Mouse (Mus musculus) midbrain, embryonic 15.5 days (tissue): ENCODE data around the gene Bik. TPM values are rescaled to one million over a fixed set of nuclear protein-coding genes. Genes with fewer than 3 reads are reported as not detected.

Experiments
- ATAC-seq: fragments of 200-750 bp; cut with Nextera tagmentation; replicated peaks from 2 replicates; pipeline ENCODE4 v1.8.0; 2017; ENCODE audit warnings: moderate TSS enrichment
- H3K27ac ChIP-seq: fragments of 300-500 bp; sonication (generic); 2 replicates; pipeline ENCODE4 v1.5.1; 2015; ENCODE audit warnings: mild to moderate bottlenecking, inconsistent platforms
- H3K27me3 ChIP-seq: fragments of 300-500 bp; sonication (generic); replicated peaks from 2 replicates; pipeline ENCODE4 v1.6.1; 2015; ENCODE audit warnings: inconsistent platforms
- H3K36me3 ChIP-seq: fragments of 300-500 bp; sonication (generic); replicated peaks from 2 replicates; pipeline ENCODE4 v1.6.1; 2015; ENCODE audit warnings: inconsistent platforms
- H3K4me1 ChIP-seq: fragments of 300-500 bp; sonication (generic); 2 replicates; pipeline ENCODE4 v1.6.1; 2015; ENCODE audit warnings: inconsistent platforms
- H3K4me2 ChIP-seq: fragments of 300-500 bp; sonication (generic); 2 replicates; pipeline ENCODE4 v1.6.1; 2015; ENCODE audit warnings: inconsistent platforms, mild to moderate bottlenecking, moderate library complexity
- H3K4me3 ChIP-seq: fragments of 300-500 bp; sonication (generic); 2 replicates; pipeline ENCODE4 v1.5.1; 2015; ENCODE audit warnings: mild to moderate bottlenecking, inconsistent platforms
- H3K9ac ChIP-seq: fragments of 300-500 bp; sonication (generic); 2 replicates; pipeline ENCODE4 v1.6.1; 2015; ENCODE audit warnings: mild to moderate bottlenecking, inconsistent platforms
- H3K9me3 ChIP-seq: fragments of 300-500 bp; sonication (generic); 2 replicates; pipeline ENCODE4 v1.6.1; 2016; ENCODE audit warnings: inconsistent platforms
- WGBS: fragments of 180-500 bp; shearing (Covaris S2); methylation state at CpG from one replicate; pipeline ENCODE4 v1.1.7; 2015; ENCODE audit warnings: mixed read lengths; 5-methylcytosine and 5-hydroxymethylcytosine counted together
- polyA plus RNA-seq: library from polyadenylated mRNA; unstranded; fragments of >200 nt; fragmentation: Nextera tagmentation; extraction: Ambion mirVana; gene quantifications from 2 replicates; pipeline ENCODE4 v1.2.1, GENCODE M21; 2015

Bik gene
- 0.30 and 0.56 TPM in 2 replicates for polyA plus RNA-seq

DNA sequence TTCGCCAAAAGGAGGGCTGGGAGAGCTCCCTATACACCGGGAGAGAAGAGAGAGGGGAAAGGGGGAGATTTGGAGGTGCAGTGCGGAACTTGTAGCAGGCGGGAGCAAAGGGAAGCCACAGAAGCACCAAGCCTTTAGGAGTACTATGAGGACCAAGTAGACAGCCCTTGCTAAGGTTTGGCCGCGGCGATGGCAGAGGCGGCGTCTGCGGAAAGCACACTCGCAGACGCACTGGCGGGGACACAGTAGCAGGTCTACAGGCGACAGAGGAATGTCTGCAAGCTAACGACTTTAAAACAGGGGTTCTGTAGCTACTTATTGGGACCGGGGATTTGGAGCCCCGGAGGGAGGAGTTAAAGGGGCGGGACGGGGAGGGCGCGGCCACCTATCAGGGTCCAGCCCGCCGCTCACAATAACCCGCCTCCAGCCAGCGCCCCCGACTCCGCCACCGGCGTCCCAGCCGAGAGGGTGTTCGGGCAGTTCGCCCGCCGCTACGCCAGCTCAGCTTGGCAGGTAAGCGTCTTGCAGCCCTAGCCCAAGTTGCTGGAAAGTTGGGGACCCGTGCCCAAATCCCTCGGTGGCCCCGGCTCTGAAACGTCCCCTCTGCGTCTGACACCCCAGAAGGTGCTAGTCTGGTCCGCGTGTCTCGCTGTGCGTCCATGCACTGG lies at the start of gene Bik:
Gene Bik (plus strand): TSS at position 439 of the 668 bp plus-strand sequence.
- Histone ChIP-seq H3K36me3 (no peaks in the 10 kb centered on the region), H3K9ac (peak within 1 kb of the TSS; percentile 26), H3K27me3 (peaks cover 36% of the 10 kb centered on the region), H3K4me2 (peak within 1 kb of the TSS; percentile 94), H3K4me1 (peaks cover 22% of the 10 kb centered on the region), H3K4me3 (peak within 1 kb of the TSS; percentile 45), H3K9me3 (no peaks in the 10 kb centered on the region), H3K27ac (no peak within 1 kb of the TSS)
- ATAC-seq: peak; percentile 45; the same call in 1 of the 2 replicates
- under 1% methylated on average over 40 of the region's 45 CpGs for WGBS

DNA sequence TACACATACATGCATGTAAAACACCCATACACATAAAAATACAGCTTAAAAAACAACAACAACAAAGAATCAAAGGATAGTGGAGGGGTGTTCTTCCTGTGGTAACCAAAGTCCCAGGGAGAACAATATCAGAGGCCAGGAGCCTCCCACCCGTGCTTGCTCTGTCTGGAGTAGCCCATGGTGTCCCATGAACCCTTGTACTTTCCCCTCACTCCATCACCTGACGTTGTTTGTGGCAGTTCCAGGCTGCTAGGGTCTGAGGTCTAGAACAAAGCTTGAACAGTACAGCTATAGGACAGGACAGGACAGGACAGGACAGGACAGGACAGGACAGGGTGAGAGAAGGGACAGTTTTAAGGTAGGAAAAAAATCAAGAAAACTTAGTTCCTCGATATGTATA lies 48.6 kb upstream of the Bik start:
- no peaks in the 10 kb centered on the region for H3K27me3 ChIP-seq
- H3K9ac ChIP-seq: no peak overlapping the region
- H3K27ac ChIP-seq: no peak overlapping the region
- H3K4me3 ChIP-seq: no peak overlapping the region
- H3K36me3 ChIP-seq: no peaks in the 10 kb centered on the region
- no peaks in the 10 kb centered on the region for H3K9me3 ChIP-seq
- no peaks in the 10 kb centered on the region for H3K4me1 ChIP-seq
- 78% methylated on average over 3 of the region's 3 CpGs for WGBS
- H3K4me2 ChIP-seq: no peak overlapping the region
- no peak for ATAC-seq

DNA sequence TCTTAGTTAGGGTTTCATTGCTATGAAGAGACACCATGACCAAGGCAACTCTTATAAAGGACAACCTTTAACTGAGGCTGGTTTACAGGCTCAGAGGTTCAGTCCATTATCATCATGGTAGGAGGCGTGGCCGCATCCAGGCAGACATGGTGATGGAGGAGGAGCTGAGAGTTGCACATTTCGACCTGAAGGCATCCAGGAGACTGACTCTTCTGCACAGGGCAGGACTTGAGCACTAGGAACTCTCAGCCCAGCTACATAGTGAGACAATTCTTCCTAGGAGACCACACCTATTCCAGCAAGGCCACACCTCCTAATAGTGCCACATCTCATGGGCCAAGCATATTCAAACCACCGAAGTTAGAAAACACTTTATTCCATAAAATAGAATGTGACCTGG lies 46.8 kb upstream of the Bik start:
- 91% methylated on average over 4 of the region's 4 CpGs for WGBS

DNA sequence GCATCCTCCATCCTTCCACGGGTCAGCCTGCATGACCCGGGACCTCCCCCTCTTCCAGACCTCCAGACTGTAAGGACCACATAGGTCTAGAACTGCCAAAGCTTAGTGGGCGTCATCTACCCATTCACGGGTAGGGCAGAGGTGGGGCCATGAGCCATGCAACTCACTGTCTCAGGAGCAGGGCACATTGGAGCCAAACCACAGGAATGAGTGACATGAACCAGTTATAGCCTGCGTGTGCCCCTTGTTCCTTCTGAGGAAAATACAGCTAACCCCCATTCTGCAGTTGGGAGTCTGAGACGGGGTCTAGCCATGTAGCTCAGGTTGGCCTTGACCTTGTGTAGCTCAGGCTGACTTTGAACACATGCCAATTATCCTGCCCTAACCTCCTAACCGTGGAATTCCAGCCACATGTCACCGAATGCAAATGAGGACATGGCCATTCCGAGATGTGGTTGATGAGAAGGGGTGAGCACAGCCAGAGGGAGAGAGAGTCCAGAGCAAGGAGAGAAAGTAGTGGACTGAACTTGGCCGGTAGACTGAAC lies 45.4 kb upstream of the Bik start:
- no peaks in the 10 kb centered on the region for H3K4me1 ChIP-seq
- H3K36me3 ChIP-seq: peaks cover 10% of the 10 kb centered on the region; the same call in 1 of the 2 replicates
- no peak for ATAC-seq
- no peaks in the 10 kb centered on the region for H3K9me3 ChIP-seq
- no peak overlapping the region for H3K27ac ChIP-seq
- H3K4me2 ChIP-seq: no peak overlapping the region
- H3K27me3 ChIP-seq: no peaks in the 10 kb centered on the region
- H3K4me3 ChIP-seq: no peak overlapping the region
- H3K9ac ChIP-seq: no peak overlapping the region
- 74% methylated on average over 10 of the region's 10 CpGs for WGBS

More for the DNA sequence above, 46.8 kb upstream of the Bik start:
- Histone ChIP-seq H3K9ac (no peak overlapping the region), H3K4me1 (no peaks in the 10 kb centered on the region), H3K4me2 (no peak overlapping the region), H3K27ac (no peak overlapping the region), H3K27me3 (no peaks in the 10 kb centered on the region), H3K9me3 (no peaks in the 10 kb centered on the region), H3K36me3 (peaks cover 9% of the 10 kb centered on the region; the same call in 1 of the 2 replicates), H3K4me3 (no peak overlapping the region)
- no peak for ATAC-seq

DNA sequence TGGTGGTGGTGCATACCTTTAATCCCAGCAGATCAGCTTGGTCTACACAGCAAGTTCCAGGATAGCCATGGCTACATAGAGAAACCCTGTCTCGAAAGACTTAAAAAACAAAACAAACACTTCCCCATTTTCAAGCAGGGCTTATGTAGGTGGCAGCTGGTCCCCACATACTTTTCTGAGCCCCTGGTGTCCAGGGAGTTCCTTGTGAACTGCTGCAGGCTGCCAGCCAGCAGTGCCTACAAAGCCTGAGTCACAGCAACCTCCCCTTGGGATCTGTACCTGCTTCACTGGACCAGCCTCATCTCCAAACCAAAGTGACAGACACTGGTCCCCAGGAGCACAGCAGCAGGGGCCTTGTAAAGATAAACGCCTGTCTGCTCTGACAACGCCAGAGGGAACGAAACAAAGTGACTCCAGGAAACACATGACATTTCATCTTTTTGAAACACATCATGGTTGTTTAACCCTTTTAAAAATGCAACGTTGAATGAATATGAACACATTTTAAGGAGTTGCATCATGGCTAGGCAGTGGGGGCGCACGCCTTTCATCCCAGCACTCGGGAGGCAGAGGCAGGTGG lies 43.9 kb upstream of the Bik start:
- no peak overlapping the region for H3K4me3 ChIP-seq

DNA sequence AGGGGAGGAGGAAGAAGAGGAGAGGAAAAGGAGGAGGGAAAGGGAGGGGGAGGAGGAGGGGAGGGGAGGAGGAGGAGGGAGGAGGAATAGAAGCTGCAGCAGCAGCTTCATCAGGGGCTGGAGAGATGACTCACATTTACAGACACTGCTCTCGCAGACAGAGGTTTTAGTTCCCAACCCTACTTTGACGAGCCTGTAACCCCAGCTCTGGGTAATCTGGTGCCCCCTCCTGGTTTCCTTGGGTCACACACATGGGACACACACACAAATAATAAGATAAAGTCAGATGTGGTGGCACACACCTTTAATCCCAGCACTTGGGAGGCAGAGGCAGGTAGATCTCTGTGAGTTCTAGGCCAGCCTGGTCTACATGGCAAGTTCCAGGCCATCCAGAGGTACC lies 43.2 kb upstream of the Bik start:
- Histone ChIP-seq H3K4me1 (no peaks in the 10 kb centered on the region), H3K27ac (no peak overlapping the region), H3K9me3 (no peaks in the 10 kb centered on the region), H3K4me2 (no peak overlapping the region), H3K27me3 (no peaks in the 10 kb centered on the region), H3K4me3 (no peak overlapping the region), H3K36me3 (peaks cover 13% of the 10 kb centered on the region; the same call in 1 of the 2 replicates), H3K9ac (no peak overlapping the region)
- ATAC-seq: no peak
- 45% methylated on average over 2 of the region's 2 CpGs for WGBS

More for the DNA sequence above, 43.9 kb upstream of the Bik start:
- Histone ChIP-seq H3K9me3 (no peaks in the 10 kb centered on the region), H3K27me3 (no peaks in the 10 kb centered on the region), H3K4me2 (no peak overlapping the region), H3K27ac (no peak overlapping the region), H3K9ac (no peak overlapping the region), H3K4me1 (no peaks in the 10 kb centered on the region), H3K36me3 (peaks cover 13% of the 10 kb centered on the region; the same call in 1 of the 2 replicates)
- 66% methylated on average over 8 of the region's 8 CpGs for WGBS
- ATAC-seq: no peak

DNA sequence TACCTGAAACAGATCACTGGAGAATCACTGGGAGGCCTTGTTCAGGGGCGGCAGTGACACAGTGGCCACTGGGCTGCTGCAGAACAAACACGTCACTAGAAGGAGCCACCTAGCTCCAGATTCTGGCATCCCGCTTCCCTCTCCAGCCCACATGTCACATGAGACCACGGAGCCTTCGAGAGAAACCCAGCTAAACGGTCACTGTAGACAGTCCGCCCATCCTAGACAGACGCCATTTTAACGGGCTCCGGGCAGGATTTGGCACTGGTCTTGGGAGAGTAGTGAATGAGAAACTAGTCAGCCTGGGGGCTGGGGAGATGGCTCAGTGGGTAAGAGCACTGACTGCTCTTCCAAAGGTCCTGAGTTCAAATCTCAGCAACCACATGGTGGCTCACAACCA lies 42.4 kb upstream of the Bik start:
- Histone ChIP-seq H3K4me3 (no peak overlapping the region), H3K4me2 (no peak overlapping the region), H3K9ac (no peak overlapping the region), H3K4me1 (no peaks in the 10 kb centered on the region), H3K27me3 (no peaks in the 10 kb centered on the region), H3K36me3 (peaks cover 19% of the 10 kb centered on the region; the same call in 1 of the 2 replicates), H3K9me3 (no peaks in the 10 kb centered on the region), H3K27ac (no peak overlapping the region)
- 91% methylated on average over 10 of the region's 10 CpGs for WGBS
- ATAC-seq: no peak

DNA sequence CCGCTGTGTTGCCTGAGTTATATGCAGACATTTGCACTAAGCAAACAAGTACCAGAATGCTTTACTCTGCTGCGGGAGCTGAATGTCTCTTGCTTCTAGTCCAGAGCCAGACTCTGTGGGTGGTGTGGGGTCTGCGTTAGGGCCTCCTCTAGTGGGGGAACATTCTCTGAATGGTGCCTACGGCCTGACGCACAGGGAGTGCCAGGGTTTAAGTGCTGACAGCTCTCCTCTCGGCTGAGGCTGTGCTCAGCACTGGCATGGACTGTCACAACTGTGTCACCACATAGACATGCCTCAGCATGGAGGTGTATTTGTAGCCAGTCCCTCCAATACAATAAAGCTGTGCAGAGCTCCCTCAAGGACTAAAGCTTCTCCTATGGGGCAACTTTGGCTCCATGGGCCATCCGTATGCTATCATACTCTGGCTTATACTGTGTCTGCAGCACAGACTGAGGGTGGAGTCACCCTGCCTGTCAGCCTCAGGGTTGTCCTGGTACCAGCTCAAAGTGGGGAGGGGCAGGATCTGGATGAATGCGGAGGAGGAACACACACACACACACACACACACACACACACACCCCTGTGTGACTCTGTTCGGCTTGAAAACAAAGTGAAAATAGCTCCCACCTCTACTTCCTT lies 39.1 kb upstream of the Bik start:
- Histone ChIP-seq H3K4me2 (no peak overlapping the region), H3K4me3 (no peak overlapping the region), H3K27ac (no peak overlapping the region), H3K9ac (no peak overlapping the region), H3K27me3 (no peaks in the 10 kb centered on the region), H3K36me3 (peaks cover 41% of the 10 kb centered on the region), H3K4me1 (no peaks in the 10 kb centered on the region), H3K9me3 (no peaks in the 10 kb centered on the region)
- WGBS: 71% methylated on average over 9 of the region's 9 CpGs
- no peak for ATAC-seq

DNA sequence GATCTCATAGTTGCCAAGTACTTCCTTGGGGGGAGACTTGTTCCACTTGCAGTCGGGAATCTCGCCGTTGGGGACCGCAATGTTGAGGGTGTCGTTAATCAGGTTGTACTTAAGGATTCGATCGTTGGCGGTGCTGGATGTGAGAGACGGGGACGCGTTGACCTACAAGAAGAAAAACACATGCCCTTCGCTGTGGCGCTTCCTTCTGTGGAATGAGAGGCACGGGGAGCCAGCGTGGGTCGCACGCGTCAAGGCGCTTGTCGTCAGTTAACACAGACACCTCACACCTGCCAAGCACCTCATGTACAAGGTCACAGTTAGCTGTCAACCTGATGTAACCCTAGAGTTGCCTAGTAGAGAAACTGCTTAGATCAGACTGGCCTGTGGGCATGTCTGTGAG lies 37.2 kb upstream of the Bik start:
- Histone ChIP-seq H3K27me3 (no peaks in the 10 kb centered on the region), H3K4me2 (no peak overlapping the region), H3K4me3 (no peak overlapping the region), H3K36me3 (peaks cover 46% of the 10 kb centered on the region), H3K27ac (no peak overlapping the region), H3K9me3 (no peaks in the 10 kb centered on the region), H3K4me1 (no peaks in the 10 kb centered on the region), H3K9ac (no peak overlapping the region)
- WGBS: 96% methylated on average over 20 of the region's 20 CpGs
- no peak for ATAC-seq

DNA sequence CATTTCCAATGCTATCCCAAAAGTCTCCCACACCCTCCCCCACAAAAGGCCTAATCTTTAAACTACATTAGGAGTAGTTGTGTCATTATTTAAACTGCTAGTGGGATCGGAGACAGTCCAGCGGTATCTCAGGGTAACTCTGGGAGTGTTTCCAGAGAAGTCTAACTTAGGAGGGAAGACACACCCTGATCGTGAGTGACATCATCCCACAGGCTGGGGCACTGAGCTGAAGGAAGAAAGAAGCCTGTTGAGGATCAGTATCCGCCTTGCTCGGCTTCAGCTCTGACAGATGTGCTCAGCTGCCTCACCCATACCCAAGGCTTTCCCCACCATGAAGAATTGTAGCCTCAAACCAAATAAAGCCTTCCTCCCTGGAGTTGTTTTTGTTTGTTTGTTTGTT lies 34.8 kb upstream of the Bik start:
- WGBS: 87% methylated on average over 5 of the region's 5 CpGs
- Histone ChIP-seq H3K4me3 (no peak overlapping the region), H3K4me2 (no peak overlapping the region), H3K9ac (no peak overlapping the region), H3K9me3 (no peaks in the 10 kb centered on the region), H3K4me1 (no peaks in the 10 kb centered on the region), H3K27me3 (no peaks in the 10 kb centered on the region), H3K27ac (no peak overlapping the region), H3K36me3 (peaks cover 64% of the 10 kb centered on the region)
- no peak for ATAC-seq

DNA sequence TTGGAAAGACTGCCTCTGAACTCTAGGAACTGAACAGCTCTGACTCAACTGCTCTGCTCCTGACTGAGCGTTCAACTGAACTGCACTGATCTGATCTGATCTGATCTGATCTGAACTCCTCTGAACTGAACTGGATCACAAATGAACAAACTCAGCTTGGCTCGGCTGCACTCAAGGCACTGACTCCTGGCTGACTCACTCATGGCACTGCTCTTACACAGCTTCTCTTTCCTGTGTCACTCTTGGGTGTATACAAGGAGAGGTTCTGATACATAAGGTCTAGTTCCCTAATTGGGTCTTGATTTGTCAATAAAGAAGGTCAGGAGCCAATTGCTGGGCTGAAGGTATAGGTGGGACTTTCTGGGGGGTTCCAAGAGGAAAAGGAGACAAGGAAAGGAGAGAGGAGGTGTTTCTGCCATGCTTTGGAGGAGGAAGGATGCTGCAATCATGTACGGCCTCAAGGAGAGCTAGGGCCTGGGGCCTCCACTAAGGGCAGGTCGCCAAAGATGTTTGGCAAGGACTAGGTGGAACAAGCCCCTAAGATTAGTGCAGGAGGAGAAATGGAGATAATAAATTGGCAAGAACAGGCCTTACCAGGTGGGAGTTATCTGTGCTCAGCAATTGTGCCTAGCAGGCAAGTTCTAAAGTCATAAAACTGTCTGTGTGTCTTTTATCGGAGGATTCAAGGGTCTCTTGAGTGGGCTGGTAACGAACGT lies 32.6 kb upstream of the Bik start:
- no peak for ATAC-seq
- H3K27me3 ChIP-seq: no peaks in the 10 kb centered on the region
- 84% methylated on average over 7 of the region's 7 CpGs for WGBS
- H3K4me1 ChIP-seq: no peaks in the 10 kb centered on the region
- H3K4me3 ChIP-seq: no peak overlapping the region
- H3K36me3 ChIP-seq: peaks cover 77% of the 10 kb centered on the region
- no peak overlapping the region for H3K9ac ChIP-seq
- no peak overlapping the region for H3K4me2 ChIP-seq
- H3K27ac ChIP-seq: no peak overlapping the region
- no peaks in the 10 kb centered on the region for H3K9me3 ChIP-seq

DNA sequence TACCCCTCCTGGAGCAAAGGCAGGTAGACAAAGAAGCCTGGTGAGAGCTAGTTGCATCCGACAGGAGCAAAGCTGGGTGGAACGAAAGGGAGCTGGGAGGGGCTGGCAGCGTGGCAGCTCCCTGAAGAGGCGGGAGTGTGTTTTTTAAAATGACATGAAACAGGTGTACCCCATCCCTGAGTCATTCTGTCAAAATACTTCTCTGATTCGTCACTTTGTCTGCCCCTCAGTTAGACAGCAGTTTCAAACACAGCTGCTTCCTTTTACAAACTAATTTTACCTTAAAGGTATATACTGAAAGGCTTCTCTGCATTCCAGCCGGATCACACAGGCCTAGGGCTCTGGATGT lies 32.1 kb upstream of the Bik start:
- Histone ChIP-seq H3K4me1 (no peaks in the 10 kb centered on the region), H3K27ac (no peak overlapping the region), H3K36me3 (peaks cover 81% of the 10 kb centered on the region), H3K27me3 (no peaks in the 10 kb centered on the region), H3K4me3 (no peak overlapping the region), H3K9me3 (no peaks in the 10 kb centered on the region), H3K9ac (no peak overlapping the region), H3K4me2 (no peak overlapping the region)
- ATAC-seq: no peak
- 83% methylated on average over 6 of the region's 6 CpGs for WGBS
